Mouse (Mus musculus) ES-E14 (cell line): ENCODE results near the gene Lin7b. TPM values are rescaled to one million over a fixed set of nuclear protein-coding genes. Genes with fewer than 3 reads are reported as not detected.

Source experiments
- DNase-seq: peaks from one replicate; pipeline ENCODE4 v3.0.0-alpha.2; 2013; ENCODE audit warnings: low read depth, low spot score
- H3K27ac ChIP-seq: 2 replicates; pipeline ENCODE4 v1.5.1; 2012; ENCODE audit warnings: low read depth, mild to moderate bottlenecking, low read length, moderate library complexity, mixed read lengths; ENCODE audit not compliant: poor library complexity, insufficient read depth, severe bottlenecking
- H3K36me3 ChIP-seq: 2 replicates; pipeline ENCODE4 v1.6.1; 2012; ENCODE audit warnings: mild to moderate bottlenecking, low read length, moderate library complexity, mixed read lengths; ENCODE audit not compliant: control insufficient read depth, poor library complexity, insufficient read depth, severe bottlenecking
- H3K4me1 ChIP-seq, 2 experiments: fragments of 150-350 bp in 1 of 2; sonication (generic) in 1 of 2; 2 replicates each; pipeline ENCODE4 v1.6.1; 2012; ENCODE audit warnings: low read length in 2 of 2, mild to moderate bottlenecking in 1 of 2, mixed read lengths in 1 of 2; ENCODE audit not compliant: control insufficient read depth in 2 of 2, insufficient read depth in 2 of 2, poor library complexity in 1 of 2
- H3K4me3 ChIP-seq, 2 experiments: fragments of 150-350 bp in 1 of 2; sonication (generic) in 1 of 2; 2 replicates each; pipeline ENCODE4 v1.5.1; 2012; ENCODE audit warnings: low read length in 2 of 2, low read depth in 1 of 2, mild to moderate bottlenecking in 1 of 2, mixed read lengths in 1 of 2; ENCODE audit not compliant: insufficient read depth in 1 of 2, poor library complexity in 1 of 2, severe bottlenecking in 1 of 2
- H3K9ac ChIP-seq: 2 replicates; pipeline ENCODE4 v1.6.1; 2012; ENCODE audit warnings: low read depth, mild to moderate bottlenecking, low read length, mixed read lengths; ENCODE audit not compliant: poor library complexity, insufficient read depth, severe bottlenecking
- H3K9me3 ChIP-seq: fragments of 150-350 bp; sonication (generic); 2 replicates; pipeline ENCODE4 v1.6.1; 2012; ENCODE audit warnings: low read depth, mild to moderate bottlenecking, low read length; ENCODE audit not compliant: control insufficient read depth, insufficient read depth
- CHD2 ChIP-seq: IDR thresholded peaks from 2 replicates; pipeline ENCODE4 v1.6.1; 2014; ENCODE audit warnings: mild to moderate bottlenecking, low read depth, low read length, inconsistent platforms
- HCFC1 ChIP-seq: IDR thresholded peaks from 2 replicates; pipeline ENCODE4 v1.6.1; 2012; ENCODE audit warnings: low read length, inconsistent platforms, borderline replicate concordance; ENCODE audit not compliant: insufficient read depth
- MAFK ChIP-seq: IDR thresholded peaks from 2 replicates; pipeline ENCODE4 v1.6.1; 2014; ENCODE audit warnings: mild to moderate bottlenecking, low read depth, low read length, inconsistent platforms; ENCODE audit not compliant: insufficient read depth
- ZC3H11A ChIP-seq: IDR thresholded peaks from 2 replicates; pipeline ENCODE4 v1.6.1; 2012; ENCODE audit warnings: low read depth, mild to moderate bottlenecking, inconsistent platforms, low read length, borderline replicate concordance
- ZNF384 ChIP-seq: IDR thresholded peaks from 2 replicates; pipeline ENCODE4 v1.6.1; 2012; ENCODE audit warnings: low read depth, low read length, inconsistent platforms
- in situ Hi-C, 2 experiments: fragments of 600-800 bp; cut with MboI; formaldehyde crosslinking; loops; one replicate each; pipeline ENCODE4 v1.15.1; 2025; ENCODE audit warnings: low sequenced_read_pairs in 2 of 2, inconsistent platforms in 1 of 2; ENCODE audit not compliant: unreplicated experiment in 2 of 2
- total RNA-seq: library from RNA; depleted of rRNA; stranded (reverse); fragments of 300-350 nt; gene quantifications from 2 replicates; pipeline ENCODE4 v1.2.3, GENCODE M21; 2012

Lin7b gene
- total RNA-seq, 1 experiment: 5.6 TPM

DNA sequence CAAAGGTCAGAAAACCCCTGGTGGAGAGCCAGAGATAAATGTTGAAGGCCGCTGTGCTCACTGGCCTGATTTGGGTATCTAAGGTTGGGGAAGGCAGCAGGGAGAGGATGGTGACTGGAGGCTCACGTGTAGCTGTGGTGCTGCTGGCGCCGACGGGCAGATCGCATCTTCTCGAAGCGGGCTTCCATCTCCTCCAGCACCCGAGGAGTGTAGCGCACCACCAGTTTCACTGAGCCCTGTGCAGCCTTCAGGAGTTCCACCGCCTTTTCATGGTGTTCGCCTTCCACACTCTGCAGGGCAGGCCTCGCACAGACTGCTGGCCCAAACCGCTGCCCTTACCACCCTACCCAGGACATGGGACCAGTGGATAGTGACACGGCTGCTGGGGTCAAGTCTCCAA lies 2.2 kb downstream of the Lin7b start:
- Histone ChIP-seq H3K4me3 (peak overlapping the region; percentile 72 to 81), H3K4me1 (peaks cover 2 to 18% of the 10 kb centered on the region in 2 experiments; a peak in 2 of 4 replicates), H3K9me3 (no peaks in the 10 kb centered on the region), H3K36me3 (peaks cover 9% of the 10 kb centered on the region), H3K27ac (no peak overlapping the region), H3K9ac (peak overlapping the region; percentile 83)
- in situ Hi-C loops: no loop called here
- no peak for DNase-seq
- TF ChIP-seq CHD2: no peak
- TF ChIP-seq MAFK: no peak
- TF ChIP-seq ZNF384: no peak
- TF ChIP-seq HCFC1: no peak
- no peak for TF ChIP-seq ZC3H11A

DNA sequence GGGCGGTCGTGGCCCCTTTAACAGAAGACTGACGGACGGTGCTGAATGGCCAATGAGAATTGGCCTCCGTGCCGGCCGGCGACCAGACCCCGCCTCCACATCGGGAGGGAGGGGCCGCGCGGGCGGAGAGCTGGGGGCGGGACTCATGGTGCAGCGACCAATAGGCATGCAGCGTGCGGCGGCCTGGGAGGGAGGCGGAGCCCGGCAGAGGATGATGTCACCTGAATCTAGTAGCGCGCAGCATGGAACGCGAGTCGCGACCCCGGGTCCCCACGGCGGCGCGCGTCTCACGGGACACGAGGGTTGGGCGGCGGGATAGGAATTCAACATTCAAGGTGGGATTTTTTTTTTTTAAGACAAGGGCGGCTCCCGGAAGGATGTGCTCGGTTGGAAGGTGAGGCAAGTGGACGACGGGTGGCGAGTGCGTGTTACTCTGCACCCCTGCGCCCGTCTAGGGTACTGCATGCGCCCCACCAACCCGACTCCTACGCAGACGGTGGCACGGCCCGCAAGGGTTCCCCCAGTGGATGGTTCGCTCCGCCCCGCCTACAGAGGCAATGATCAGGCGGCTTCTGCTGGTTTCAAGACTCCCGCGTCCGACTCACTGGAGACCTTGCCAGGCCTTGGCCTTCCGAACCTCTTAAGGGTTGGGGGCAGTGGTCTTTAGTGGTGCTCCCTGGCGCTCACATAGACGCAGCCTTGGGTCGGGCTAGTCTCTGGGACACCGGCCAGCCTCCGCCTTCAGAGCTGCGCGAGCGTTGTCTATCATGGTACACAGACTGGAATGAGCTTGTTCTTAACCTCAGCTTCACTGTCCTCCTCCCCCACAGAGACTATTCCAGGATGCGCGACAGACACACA lies 3.1 kb downstream of the Lin7b start:
- peak overlapping the region; percentile 33; the same call in 1 of the 2 replicates for H3K27ac ChIP-seq
- peak overlapping the region; percentile 83 for H3K9ac ChIP-seq
- H3K4me3 ChIP-seq: peak overlapping the region; percentile 73 to 81
- DNase-seq: peak; percentile 91
- no peaks in the 10 kb centered on the region for H3K9me3 ChIP-seq
- peaks cover 2 to 18% of the 10 kb centered on the region in 2 experiments; a peak in 3 of 4 replicates for H3K4me1 ChIP-seq
- peaks cover 2% of the 10 kb centered on the region; the same call in 1 of the 2 replicates for H3K36me3 ChIP-seq
- peak; percentile 65; the same call in 1 of the 2 replicates for TF ChIP-seq HCFC1
- no peak for TF ChIP-seq CHD2
- peak; percentile 95 for TF ChIP-seq ZNF384
- in situ Hi-C loops: no loop called here

DNA sequence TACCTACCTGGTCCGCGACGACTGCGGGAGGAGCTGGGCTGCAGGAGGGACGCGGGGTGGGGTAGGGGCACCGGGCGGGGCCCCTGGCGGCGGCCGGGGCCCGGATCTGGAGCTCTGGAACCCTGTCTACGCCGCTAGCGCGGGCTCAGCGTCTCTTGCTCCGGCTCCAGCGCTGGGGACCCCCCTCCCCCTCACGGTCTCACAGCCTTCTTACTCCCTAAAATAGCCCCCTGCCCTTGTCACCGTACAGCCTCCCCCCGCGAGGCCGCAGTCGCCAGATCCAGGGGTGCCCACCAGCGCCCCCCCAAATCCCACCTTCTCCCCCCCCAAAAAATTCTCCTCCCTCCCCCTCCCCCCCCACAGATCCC lies 3.7 kb downstream of the Lin7b start, which contains the start of gene Ppfia3:
Gene Ppfia3, minus strand, starts transcription at position 368 of the 368 bp plus-strand sequence.
- peak within 1 kb of the TSS; percentile 33; the same call in 1 of the 2 replicates for H3K27ac ChIP-seq
- H3K4me3 ChIP-seq: peak within 1 kb of the TSS; percentile 73 to 81
- TF ChIP-seq MAFK (no peak), ZC3H11A (no peak), CHD2 (no peak), HCFC1 (no peak), ZNF384 (no peak)
- in situ Hi-C loops: no loop called here
- H3K9me3 ChIP-seq: no peaks in the 10 kb centered on the region
- DNase-seq: no peak
- H3K9ac ChIP-seq: peak within 1 kb of the TSS; percentile 83
- peaks cover 2% of the 10 kb centered on the region; the same call in 1 of the 2 replicates for H3K36me3 ChIP-seq
- H3K4me1 ChIP-seq: peaks cover 2 to 18% of the 10 kb centered on the region in 2 experiments; a peak in 3 of 4 replicates

DNA sequence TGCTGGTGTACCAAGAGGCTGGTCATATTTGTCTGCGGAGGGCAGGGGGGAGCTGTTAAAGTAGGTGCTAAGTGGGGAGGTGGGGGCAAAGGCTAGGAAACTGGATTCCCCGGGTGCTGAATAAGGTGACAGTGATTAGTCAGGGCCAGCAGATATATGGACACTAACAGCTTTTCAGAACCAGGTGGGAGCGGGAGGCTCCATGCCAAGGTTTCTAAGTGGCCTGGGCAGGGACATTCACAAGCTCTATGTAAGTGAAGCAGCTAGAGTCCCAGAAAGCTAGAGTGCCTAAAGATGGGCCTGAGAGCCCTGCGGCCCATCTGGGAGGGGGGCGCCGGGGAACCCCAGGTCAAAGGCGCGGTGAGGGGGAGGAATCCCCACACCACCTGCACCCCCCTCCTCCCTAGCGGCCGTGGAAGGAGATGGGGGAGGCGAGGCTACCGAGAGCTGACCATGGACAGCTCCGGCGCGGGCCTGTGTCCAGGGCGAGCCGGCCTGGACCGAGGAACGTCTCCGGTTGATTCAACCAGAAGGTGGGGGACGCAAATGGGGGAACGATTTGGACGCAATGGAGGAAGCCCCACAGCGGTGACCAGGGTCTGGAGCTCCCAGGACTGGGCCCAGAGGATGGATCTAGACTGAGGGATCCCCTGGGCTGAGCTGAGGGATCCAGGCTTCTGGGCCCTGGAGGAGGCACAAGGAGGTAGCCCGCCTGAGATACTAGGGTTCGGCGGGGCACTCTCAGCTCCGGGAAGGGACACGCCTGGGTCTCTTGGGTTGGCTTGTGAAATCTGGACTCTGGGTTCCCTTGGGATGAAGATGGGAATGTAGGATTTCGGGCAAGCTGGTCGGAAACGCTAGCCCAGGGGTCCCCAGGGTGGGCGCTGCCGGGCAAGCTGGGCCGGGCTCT lies 4.4 kb downstream of the Lin7b start:
- in situ Hi-C loops: no loop called here
- H3K9ac ChIP-seq: peak overlapping the region; percentile 51; the same call in 1 of the 2 replicates
- H3K36me3 ChIP-seq: no peaks in the 10 kb centered on the region; the same call in 1 of the 2 replicates
- H3K9me3 ChIP-seq: no peaks in the 10 kb centered on the region
- DNase-seq: no peak
- H3K27ac ChIP-seq: no peak overlapping the region
- H3K4me1 ChIP-seq: peaks cover 2 to 15% of the 10 kb centered on the region in 2 experiments; a peak in 3 of 4 replicates
- TF ChIP-seq ZNF384 (no peak), HCFC1 (no peak; the same call in 1 of the 2 replicates), CHD2 (no peak), MAFK (no peak), ZC3H11A (no peak)
- H3K4me3 ChIP-seq: peak overlapping the region; percentile 73 to 81
